Mouse (Mus musculus): ENCODE results near the gene Cbfa2t3. TPM values are rescaled to one million over a fixed set of nuclear protein-coding genes. Genes with fewer than 3 reads are reported as not detected.
A peak's percentile ranks its signal among the peaks of the same experiment; 100 is the strongest.

The Cbfa2t3 gene
- total RNA-seq, 2 experiments from 2014 or later: 19.7 to 23.0 TPM

GRCm38 (mm10) chr8:122670001-122670400 lies 28.9 kb downstream of the Cbfa2t3 start:
- intact Hi-C loops (cut with DNase I): no loop called here
- DNase-seq: no peak

- DNase-seq: no peak
- intact Hi-C loops (cut with DNase I): no loop called here
These were observed 29.5 kb downstream of the Cbfa2t3 start for GRCm38 (mm10) chr8:122669370-122669769.

- intact Hi-C loops (cut with DNase I): no loop called here
- no peak for DNase-seq
These were observed 31.1 kb downstream of the Cbfa2t3 start for GRCm38 (mm10) chr8:122667854-122668253.

- intact Hi-C loops (cut with DNase I): no loop called here
- peak in 1 of 2 experiments; percentile 51 for DNase-seq
These were observed 32.1 kb downstream of the Cbfa2t3 start for GRCm38 (mm10) chr8:122666827-122667226.

- intact Hi-C loops (cut with DNase I): no loop called here
- DNase-seq: peak; percentile 57 to 60
These were observed 32.6 kb downstream of the Cbfa2t3 start for GRCm38 (mm10) chr8:122666338-122666764.

- intact Hi-C loops (cut with DNase I): no loop called here
- DNase-seq: peak; percentile 74 to 79
These were observed 33.1 kb downstream of the Cbfa2t3 start for GRCm38 (mm10) chr8:122665667-122666316.

- DNase-seq: peak; percentile 74 to 75
- intact Hi-C loops (cut with DNase I): no loop called here
These were observed 33.7 kb downstream of the Cbfa2t3 start for GRCm38 (mm10) chr8:122665221-122665620.

- intact Hi-C loops (cut with DNase I): no loop called here
- no peak for DNase-seq
These were observed 35.2 kb downstream of the Cbfa2t3 start for GRCm38 (mm10) chr8:122663670-122664069.

- intact Hi-C loops (cut with DNase I): no loop called here
- no peak for DNase-seq
These were observed 35.8 kb downstream of the Cbfa2t3 start for GRCm38 (mm10) chr8:122663106-122663505.

- intact Hi-C loops (cut with DNase I): loop anchor here (2.0 kb wide), 1 partner anchor 35 kb away; no protein-coding TSS in a partner anchor
- no peak for DNase-seq
These were observed 37.0 kb downstream of the Cbfa2t3 start for GRCm38 (mm10) chr8:122661894-122662293.

- peak; percentile 71 to 79 for DNase-seq
- intact Hi-C loops (cut with DNase I): loop anchor here (2.0 kb wide), 1 partner anchor 34 kb away; no protein-coding TSS in a partner anchor
These were observed 37.8 kb downstream of the Cbfa2t3 start for GRCm38 (mm10) chr8:122661138-122661537.

GRCm38 (mm10) chr8:122660022-122660421 lies 38.9 kb downstream of the Cbfa2t3 start:
- DNase-seq: no peak
- intact Hi-C loops (cut with DNase I): loop anchor here (2.0 kb wide), 1 partner anchor 33 kb away; no protein-coding TSS in a partner anchor

- intact Hi-C loops (cut with DNase I): no loop called here
- DNase-seq: no peak
These were observed 40.1 kb downstream of the Cbfa2t3 start for GRCm38 (mm10) chr8:122658807-122659160.

GRCm38 (mm10) chr8:122658149-122658806 lies 40.6 kb downstream of the Cbfa2t3 start:
- DNase-seq: no peak
- intact Hi-C loops (cut with DNase I): no loop called here

- peak; percentile 74 to 75 for DNase-seq
These were observed 42.6 kb downstream of the Cbfa2t3 start for GRCm38 (mm10) chr8:122656056-122656999.

GRCm38 (mm10) chr8:122654768-122655167 lies 44.1 kb downstream of the Cbfa2t3 start:
- intact Hi-C loops (cut with DNase I): no loop called here
- DNase-seq: peak; percentile 66 to 69

More at GRCm38 (mm10) chr8:122656056-122656999, 42.6 kb downstream of the Cbfa2t3 start:
- intact Hi-C loops (cut with DNase I): loop anchor here (2.0 kb wide), 1 partner anchor 20 kb away; no protein-coding TSS in a partner anchor

GRCm38 (mm10) chr8:122652643-122653042 lies 46.3 kb downstream of the Cbfa2t3 start:
- no peak for DNase-seq

GRCm38 (mm10) chr8:122651326-122651921 lies 47.5 kb downstream of the Cbfa2t3 start:
- DNase-seq: no peak
- intact Hi-C loops (cut with DNase I): no loop called here

More at GRCm38 (mm10) chr8:122652643-122653042, 46.3 kb downstream of the Cbfa2t3 start:
- intact Hi-C loops (cut with DNase I): no loop called here

- intact Hi-C loops (cut with DNase I): no loop called here
- DNase-seq: no peak
These were observed 50.5 kb downstream of the Cbfa2t3 start for GRCm38 (mm10) chr8:122648192-122648970.

All from heart, postnatal 36 days (tissue).